ENCODE assay signal across 8 mouse cellular contexts in the genomic region with DNA sequence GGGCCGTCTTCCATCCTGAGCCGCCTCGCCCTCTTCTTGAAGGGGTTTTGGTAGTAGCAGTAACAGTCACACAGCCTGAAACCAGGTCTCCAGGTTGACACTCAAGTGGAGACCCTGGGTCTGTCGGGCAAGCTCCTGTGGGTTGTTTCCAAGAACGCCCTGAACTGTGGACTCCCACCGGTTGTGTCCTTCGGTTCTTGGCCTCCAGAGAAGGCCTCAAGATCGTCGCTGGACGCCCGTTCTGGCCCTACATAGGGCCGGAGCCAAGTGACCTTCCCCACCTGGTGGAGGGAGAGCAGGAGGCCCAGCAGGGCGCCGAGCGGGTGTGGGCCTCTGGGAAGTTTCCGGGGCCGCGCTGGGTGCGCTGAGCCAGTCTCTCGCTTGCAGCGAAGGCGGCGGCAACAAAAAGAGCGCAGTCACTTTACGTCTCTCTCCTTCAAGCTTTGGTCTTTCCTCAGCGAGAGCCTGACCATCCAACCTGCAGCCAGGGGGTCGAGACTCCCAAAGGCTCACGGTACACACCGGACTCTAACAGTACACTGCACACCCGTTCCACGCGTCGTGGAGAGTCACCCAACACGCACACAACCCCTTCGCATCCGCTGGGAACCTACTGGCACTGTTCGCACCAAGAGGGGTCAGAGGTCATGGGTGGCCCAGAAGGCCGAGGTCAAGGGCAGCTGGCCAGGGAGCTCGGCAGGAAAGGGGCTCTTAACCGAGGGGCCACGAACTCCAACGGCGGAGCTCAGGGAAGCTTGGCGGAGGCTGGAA. TPM values are rescaled to one million over a fixed set of nuclear protein-coding genes. Genes with fewer than 3 reads are reported as not detected.
DNase-seq lines count a peak whose midpoint lies in the region; ATAC-seq lines count a peak whose summit lies in the region.
"Had no signal": no experiment of that assay in that cellular context is flagged by ENCODE, and none has a peak within 500 bp of the region (broad histone marks: within the 10 kb centered on the region; RNA-seq: fewer than 3 reads in every experiment).

No protein-coding gene starts in this region.

- DNase-seq in ZHBTc4 (ENCODE audit: low read depth, low spot score) = peak; percentile 71
- peak; percentile 62 for DNase-seq in embryo, embryonic 9.5 days (ENCODE audit: extremely low spot score)
- peak; percentile 60 for DNase-seq in hindbrain, embryonic 11.5 days (ENCODE audit: low spot score)
- no peak for DNase-seq in urinary bladder, postnatal 10 days (ENCODE audit: low spot score)

- H3K9ac ChIP-seq in hindbrain, embryonic 11.5 days (ENCODE audit: low read depth, low read length) = peak overlapping the region; percentile 85
- peak overlapping the region; percentile 59 for H3K9ac ChIP-seq in lung, embryonic 15.5 days

- peaks cover 84% of the 10 kb centered on the region for H3K27me3 ChIP-seq in hindbrain, embryonic 11.5 days (ENCODE audit: control insufficient read depth, insufficient read depth, low read length)
- peaks cover 75% of the 10 kb centered on the region for H3K27me3 ChIP-seq in lung, embryonic 15.5 days

- peaks cover 21% of the 10 kb centered on the region for H3K4me1 ChIP-seq in hindbrain, embryonic 11.5 days (replicated peaks; ENCODE audit: control insufficient read depth, insufficient read depth, low read length)
- H3K4me1 ChIP-seq in lung, embryonic 15.5 days = peaks cover 19% of the 10 kb centered on the region

- peak overlapping the region; percentile 90 for H3K4me2 ChIP-seq in hindbrain, embryonic 11.5 days (replicated peaks; ENCODE audit: low read depth, low read length)
- H3K4me2 ChIP-seq in lung, embryonic 15.5 days = peak overlapping the region; percentile 82

- WGBS in hindbrain, embryonic 11.5 days = 5% methylated on average over 44 of the region's 44 CpGs
- 16% methylated on average over 44 of the region's 44 CpGs for WGBS in lung, embryonic 15.5 days

- no peak for ATAC-seq in hindbrain, embryonic 11.5 days (ENCODE audit: low FRiP score)
- ATAC-seq in lung, embryonic 15.5 days (ENCODE audit: borderline replicate concordance, extremely low read depth, low FRiP score, low TSS enrichment) = no peak
- no peak for ATAC-seq in cerebellum, adult (ENCODE audit: insufficient number of reproducible peaks, low FRiP score, low TSS enrichment)
- no peak for ATAC-seq in erythroid progenitor cell, adult 5-6 weeks (replicated peaks; ENCODE audit: low FRiP score, poor library complexity, severe bottlenecking)

- no peaks in the 10 kb centered on the region for H3K36me3 ChIP-seq in hindbrain, embryonic 11.5 days (ENCODE audit: control insufficient read depth, insufficient read depth, low read length)
- H3K36me3 ChIP-seq in lung, embryonic 15.5 days = no peaks in the 10 kb centered on the region

- H3K4me3 ChIP-seq in hindbrain, embryonic 11.5 days (ENCODE audit: low read depth, low read length) = peak overlapping the region; percentile 65
- H3K4me3 ChIP-seq in lung, embryonic 15.5 days = peak overlapping the region; percentile 54

- H3K27ac ChIP-seq in hindbrain, embryonic 11.5 days (ENCODE audit: low read depth, low read length) = peak overlapping the region; percentile 70
- peak overlapping the region; percentile 94 for H3K27ac ChIP-seq in lung, embryonic 15.5 days

- H3K9me3 ChIP-seq in hindbrain, embryonic 11.5 days (ENCODE audit: control insufficient read depth, low read length) = no peaks in the 10 kb centered on the region
- H3K9me3 ChIP-seq in lung, embryonic 15.5 days = no peaks in the 10 kb centered on the region

RNA-seq across cellular contexts. Expression of gene Prdm16, which starts 2.0 kb away (rescaled TPM):
- 17.6 and 21.8 TPM in 2 replicates for polyA plus RNA-seq in hindbrain, embryonic 11.5 days (2014; fragmentation: Nextera tagmentation; extraction: Ambion mirVana)
- polyA plus RNA-seq in lung, embryonic 15.5 days (2015; fragmentation: Nextera tagmentation; extraction: Ambion mirVana) = 20.3 and 22.4 TPM in 2 replicates
- total RNA-seq in erythroid progenitor cell, adult 5-6 weeks (2015; ENCODE audit: low replicate concordance) = under 0.01 TPM in 1 of 2 replicates, not detected in the other
- 1.2 and 1.4 TPM in 2 replicates for total RNA-seq in erythroid progenitor cell, adult 5-6 weeks (2017; ENCODE audit: low replicate concordance)

RNA-seq across cellular contexts. Expression of gene Actrt2, which starts 33.0 kb away (rescaled TPM):
- not detected in 2 replicates for polyA plus RNA-seq in hindbrain, embryonic 11.5 days (2014; fragmentation: Nextera tagmentation; extraction: Ambion mirVana)
- not detected in 2 replicates for polyA plus RNA-seq in lung, embryonic 15.5 days (2015; fragmentation: Nextera tagmentation; extraction: Ambion mirVana)
- not detected in 2 replicates for total RNA-seq in erythroid progenitor cell, adult 5-6 weeks (2015; ENCODE audit: low replicate concordance)
- total RNA-seq in erythroid progenitor cell, adult 5-6 weeks (2017; ENCODE audit: low replicate concordance) = not detected in 2 replicates
- polyA plus RNA-seq: spleen, adult 2 months had no signal
